Mouse (Mus musculus) frontal cortex, adult (tissue): ENCODE measurements at regions not wholly inside any gene's neighbourhood (a gene's known extent, or its start where the extent isn't known, plus 50 kb on each side); places are given as distances from the start of the nearest gene placed in this dataset.
A peak's percentile ranks its signal among the peaks of the same experiment; 100 is the strongest.

Experiments used
- ATAC-seq: cut with Nextera tagmentation; 2 replicates; pipeline ENCODE4 v1.9.2; 2017; ENCODE audit warnings: mild to moderate bottlenecking, moderate library complexity, mixed read lengths; ENCODE audit not compliant: low TSS enrichment

DNA sequence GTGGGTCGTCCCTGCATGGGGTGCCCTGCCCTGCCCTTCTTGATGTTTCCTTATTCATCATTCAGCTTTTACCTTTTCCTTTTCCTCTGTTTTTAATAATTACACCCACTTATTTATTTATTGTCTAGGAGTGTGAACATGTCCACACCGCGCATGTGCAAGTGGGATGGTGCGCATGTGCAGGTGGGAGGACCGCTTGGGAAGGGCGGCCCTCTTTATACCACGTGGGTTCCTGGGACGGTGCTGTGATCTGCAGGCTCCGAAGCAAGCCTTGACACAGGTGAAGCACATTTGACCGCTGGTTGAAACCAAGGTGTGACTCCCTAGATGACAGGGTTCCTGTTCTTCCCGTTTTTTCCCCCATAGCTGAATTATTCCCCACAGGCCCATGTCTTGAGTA lies 60.0 kb downstream of the Syf2 start:
- ATAC-seq, result no peak

DNA sequence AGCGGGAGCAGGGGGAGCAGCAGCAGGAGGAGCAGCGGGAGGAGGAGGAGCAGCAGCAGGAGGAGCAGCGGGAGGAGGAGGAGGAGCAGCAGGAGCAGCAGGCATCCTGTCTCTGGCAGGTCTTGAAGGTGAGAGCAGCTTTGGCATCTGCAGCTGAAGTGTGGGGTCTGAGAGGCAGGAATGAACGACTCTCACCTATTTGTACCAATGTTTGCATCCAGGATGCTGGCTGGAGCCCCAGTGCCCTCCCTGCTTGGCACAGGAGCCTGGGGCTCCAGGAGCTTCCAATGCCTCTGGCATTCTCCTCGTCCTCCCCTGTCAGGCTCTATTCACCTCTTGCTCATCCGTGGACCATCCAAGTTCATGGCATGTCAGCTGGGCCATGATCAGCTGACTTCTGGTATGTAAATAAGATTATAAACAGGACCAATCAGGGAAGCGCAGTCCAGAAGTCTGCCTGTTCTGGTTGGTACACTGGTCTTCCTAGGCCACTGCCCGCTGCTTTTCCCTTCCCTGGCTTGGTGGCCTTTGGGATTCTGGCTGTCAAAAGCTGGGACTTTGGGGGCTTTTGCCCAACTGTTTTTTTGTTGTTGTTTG lies 62.9 kb downstream of the Syf2 start:
- no peak for ATAC-seq

DNA sequence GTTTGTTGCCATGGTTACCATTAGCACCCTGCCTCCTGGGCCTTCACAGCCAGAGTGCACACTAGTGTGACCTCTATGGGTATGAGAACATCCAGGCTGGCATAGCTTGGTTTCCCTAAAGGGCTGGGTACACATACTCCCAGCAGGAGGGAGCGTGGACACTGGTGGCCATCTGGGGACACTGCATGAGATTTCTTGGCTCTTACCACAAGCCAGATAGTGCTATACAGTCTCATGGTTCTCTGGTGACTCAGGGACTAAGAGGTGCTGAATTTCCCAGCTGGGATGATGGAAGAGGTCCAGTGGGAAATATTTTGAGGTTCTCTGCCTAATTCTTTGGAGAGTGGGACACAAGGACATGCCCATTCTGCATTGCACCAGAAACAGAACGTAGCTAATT lies 63.5 kb downstream of the Syf2 start:
- ATAC-seq, result no peak

DNA sequence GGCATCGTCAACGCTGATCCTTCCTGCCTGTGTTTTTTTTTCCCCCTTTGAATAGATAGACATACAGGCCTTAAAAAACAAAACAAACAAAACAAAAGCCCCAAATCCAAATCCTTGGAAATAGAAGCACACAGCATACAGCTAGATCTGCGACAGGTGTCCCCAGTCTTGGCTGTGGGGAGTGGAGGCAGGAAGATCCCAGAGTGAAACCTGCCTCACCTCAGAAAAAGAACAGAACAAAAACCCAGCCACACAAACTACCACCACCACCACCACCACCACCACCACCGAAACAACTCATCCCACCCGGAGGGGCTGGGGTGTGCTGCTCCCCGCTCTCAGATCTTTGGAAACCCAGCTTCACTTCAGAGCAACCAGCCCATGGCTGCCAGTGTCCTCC lies 64.0 kb downstream of the Syf2 start:
- ATAC-seq, result no peak

DNA sequence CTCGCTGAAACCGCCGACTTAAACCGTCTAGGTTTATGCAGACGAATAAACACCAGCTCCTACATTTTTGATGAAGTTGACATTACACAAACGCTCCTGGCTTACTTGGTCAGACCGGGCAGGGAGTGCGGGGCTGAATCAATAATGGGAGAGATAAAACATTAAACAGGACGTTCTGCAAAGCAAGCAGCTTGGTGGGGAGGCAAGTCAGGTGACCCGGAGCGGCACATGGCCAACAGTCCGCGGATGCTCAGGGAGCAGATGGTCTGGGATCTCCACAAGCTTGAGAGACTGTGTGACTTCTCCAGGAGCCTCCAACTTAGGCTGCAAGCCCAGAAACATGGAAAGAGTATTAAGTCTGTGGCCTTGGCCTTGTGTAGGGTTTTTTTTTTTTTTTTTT lies 64.4 kb downstream of the Syf2 start:
- no peak for ATAC-seq

DNA sequence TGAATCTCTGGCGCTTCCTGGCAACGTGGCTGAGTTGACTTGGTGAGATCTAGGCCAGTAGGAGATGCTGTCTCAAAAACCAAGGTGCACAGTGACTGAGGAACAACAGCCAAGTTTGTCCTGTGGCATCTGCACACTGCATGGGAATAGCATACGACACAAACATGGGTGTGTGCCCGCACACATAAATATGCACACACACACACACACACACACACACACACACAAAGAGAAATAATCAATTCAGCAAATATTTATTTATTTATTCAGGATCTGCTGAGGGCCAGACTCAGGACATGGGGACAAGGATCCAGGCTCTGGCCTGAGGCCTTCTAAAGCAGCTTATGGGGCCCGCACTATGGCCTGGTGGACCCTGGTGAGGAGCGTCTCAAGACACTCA lies 65.4 kb downstream of the Syf2 start:
- no peak for ATAC-seq

DNA sequence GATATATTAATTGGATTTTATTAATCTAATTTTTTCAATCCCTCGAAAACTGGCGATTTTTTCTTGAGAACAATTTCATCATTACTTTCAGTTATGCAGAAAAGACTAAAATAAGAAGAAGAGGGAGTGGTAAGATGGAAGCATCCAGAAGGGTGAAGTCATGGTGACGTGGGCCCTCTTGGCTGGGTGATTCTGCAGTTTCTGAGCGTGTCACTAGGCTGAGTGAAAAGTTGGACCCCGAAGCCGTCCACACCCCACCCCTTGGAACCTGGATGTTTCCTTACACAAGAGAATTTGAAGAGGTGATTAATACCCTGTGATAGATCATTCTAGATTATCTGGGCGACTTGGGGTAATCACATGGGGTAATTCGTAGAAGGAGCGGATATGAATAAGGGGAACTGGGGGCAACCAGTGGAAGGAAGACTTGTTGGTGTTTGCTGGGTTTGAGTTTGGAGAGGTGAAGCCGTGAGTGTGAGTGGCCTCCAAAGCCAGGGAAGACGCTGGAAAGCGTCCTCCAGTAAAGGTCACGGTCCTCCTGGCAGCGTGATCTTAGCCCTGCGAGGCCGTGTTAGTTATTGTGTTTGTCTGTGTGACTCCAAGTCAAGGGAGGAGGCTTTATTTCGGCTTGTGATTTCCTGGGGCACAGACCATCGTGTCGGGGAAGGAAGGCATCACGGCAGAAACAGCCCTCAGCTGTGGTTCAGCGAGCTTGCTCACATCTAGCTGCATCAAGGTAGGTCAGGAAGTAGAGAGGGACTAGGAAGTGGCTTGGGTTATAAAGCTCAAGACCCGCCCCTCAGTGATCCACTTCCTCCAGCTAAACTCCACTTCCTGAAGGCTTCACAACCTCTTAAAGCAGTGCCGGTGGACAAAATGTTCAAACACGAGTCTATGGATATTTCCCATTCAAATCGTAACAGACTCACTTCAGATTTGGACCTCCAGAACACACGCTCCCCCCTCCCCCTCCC lies 67.0 kb downstream of the Syf2 start:
- no peak for ATAC-seq

GRCm38 (mm10) chr4:134998928-134999658 lies 68.4 kb downstream of the Syf2 start:
- ATAC-seq, result peak; percentile 23; the same call in 1 of the 2 replicates

- ATAC-seq, result no peak
These were observed 71.6 kb downstream of the Syf2 start for GRCm38 (mm10) chr4:135002091-135002925.

- ATAC-seq, result no peak
These were observed 80.7 kb downstream of the Syf2 start for GRCm38 (mm10) chr4:135011365-135011764.

DNA sequence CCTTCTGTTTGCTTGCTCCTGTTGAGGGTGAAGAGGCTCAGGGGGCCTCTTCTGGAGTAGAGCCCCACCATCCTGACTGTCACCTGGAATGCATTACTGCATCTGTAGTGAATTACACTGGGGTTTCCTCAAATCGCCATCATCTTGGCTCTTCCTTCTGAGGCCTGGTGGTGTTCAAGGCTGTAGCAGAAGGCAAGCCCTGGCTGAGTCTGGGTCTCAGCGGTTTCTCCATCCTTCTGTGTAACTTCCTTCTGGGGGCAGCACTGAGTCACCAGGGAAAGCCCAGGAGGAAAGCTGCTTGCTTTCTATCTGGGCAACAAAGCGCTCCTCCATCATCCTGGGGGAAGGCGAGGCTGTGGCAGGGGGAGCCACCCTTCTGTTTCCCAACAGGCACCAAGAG lies 82.2 kb downstream of the Syf2 start:
- no peak for ATAC-seq

DNA sequence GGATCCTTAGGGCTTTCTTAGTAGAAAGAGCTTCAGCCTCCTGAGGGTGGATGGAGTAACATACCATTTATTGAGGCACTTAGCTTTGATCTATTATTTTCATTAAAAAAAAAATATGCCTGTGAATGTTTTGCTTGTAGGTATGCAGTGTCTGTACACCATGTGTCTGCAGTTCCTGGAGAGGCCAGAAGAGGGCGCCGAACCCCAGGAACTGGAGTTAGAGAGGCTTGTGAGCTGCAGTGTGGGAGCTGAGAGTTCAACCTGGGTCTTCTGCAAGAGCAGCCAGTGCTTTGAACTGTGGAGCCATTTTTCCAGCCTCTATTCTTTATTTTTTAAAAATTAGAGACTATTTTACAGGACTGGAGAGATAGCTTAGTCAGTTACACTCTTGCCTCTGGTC lies 83.2 kb downstream of the Syf2 start:
- ATAC-seq, result no peak

DNA sequence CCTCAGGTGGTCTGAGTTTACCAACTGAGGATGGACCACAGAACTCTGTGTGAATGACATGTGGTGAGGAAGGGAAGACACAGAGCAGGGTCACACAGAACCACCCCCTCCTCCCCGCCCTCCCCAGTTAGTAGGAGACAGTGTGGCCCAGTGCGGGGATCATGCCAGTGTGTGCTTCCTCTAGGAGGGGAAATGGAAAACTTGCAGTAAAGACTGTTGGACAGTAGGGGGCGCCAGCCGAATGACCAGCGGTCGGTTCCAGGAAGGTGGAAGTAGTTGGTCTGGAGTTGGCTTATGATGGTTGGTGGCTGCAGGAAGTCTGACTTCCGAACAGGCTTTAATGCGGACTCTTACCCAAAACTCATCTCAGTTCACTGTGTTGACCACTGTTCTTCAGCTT lies 87.3 kb downstream of the Syf2 start:
- no peak for ATAC-seq

GRCm38 (mm10) chr4:135019120-135019519 lies 88.4 kb downstream of the Syf2 start:
- ATAC-seq, result peak; percentile 86

DNA sequence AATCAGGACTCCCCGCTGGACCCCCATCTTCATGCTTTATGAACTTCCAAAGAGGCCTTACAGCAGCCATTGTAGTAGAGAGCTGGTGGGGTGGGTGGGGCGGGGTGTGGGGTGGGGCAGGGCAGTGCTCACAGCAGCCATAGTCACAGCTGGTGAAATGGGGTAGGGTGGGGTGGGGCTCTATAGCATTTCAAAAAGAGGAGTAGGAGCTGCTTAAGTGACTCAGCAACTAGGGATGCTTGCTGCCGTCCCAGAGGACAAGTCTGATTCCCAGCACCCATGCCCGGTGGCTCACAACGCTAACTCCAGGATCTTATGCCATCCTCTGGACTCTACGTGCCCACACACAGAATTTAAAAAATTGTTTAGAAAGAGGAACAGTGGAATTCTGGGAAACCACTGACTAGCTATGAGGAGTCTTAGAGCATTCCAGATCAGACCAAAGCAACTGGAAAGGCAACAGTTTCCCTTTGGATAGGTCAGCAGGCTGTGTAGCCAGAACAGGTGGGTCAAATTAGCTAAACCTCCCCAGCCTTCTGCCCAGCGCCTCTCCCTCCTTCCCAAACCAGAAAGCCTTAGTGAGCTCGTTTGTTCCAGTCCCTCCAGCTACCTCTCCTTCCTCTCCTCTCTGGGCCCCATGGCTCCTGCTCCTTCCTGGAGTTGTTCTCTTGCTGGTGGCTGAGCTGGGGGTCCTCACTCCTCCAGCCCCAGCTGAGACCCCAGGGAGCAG lies 89.7 kb downstream of the Syf2 start:
- ATAC-seq, result no peak

DNA sequence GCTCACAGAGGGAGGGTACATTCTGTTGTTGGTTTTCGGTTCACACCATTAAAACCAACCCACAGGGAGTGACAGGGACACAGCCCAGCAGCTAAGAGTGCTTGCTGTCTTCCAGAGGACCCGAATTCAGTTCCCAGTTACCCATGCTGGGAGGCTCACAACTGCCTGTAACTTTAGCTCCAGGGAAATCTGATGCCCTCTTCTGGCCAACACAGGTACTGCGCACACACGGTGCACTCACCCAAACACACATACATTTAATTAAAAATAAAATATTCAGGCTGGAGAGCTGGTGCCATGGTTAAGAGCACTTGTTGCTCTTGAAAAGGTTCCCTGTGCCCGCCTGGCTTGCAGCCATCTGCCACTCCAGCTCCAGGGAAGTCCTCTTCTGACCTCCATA lies 92.5 kb downstream of the Syf2 start:
- ATAC-seq, result no peak

DNA sequence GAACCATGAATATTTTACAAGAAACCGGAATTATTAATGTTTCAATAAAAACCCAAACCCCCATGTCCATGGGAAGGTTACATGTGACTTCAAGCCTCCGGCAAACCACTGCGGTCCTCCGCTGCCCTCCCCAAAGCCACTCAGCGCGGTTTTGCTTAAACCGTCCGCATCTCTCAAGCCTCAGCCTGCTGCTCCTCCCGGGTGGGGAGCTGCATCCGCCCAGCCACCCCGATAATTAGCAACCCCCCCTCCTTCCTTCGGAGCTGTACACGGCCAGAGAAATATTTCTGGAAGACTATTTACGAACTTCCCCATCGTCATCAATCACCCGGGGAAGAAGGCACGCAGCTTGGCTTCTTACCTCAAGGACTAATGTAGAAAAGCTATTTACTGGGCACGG lies 94.7 kb upstream of the Runx3 start:
- ATAC-seq, result no peak

- no peak for ATAC-seq
These were observed 93.3 kb upstream of the Runx3 start for GRCm38 (mm10) chr4:135027136-135027535.

DNA sequence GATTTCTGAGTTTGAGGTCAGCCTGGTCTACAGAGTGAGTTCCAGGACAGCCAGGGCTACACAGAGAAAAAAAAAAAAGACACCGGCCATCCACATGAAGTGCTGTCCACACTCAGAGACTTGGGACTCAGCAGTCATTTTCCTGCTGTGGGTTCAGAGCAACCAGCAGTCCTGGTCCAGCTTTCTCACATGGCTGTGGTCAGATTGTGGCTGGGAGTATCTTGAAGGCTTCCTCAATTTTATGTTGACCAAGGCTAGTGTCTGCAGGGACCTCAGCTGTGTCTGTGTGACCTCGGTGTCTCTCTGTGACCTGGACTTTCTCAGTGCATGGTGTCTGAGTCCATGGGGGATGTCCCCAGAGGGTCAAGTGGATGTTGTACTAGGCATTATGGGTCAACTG lies 90.7 kb upstream of the Runx3 start:
- no peak for ATAC-seq

DNA sequence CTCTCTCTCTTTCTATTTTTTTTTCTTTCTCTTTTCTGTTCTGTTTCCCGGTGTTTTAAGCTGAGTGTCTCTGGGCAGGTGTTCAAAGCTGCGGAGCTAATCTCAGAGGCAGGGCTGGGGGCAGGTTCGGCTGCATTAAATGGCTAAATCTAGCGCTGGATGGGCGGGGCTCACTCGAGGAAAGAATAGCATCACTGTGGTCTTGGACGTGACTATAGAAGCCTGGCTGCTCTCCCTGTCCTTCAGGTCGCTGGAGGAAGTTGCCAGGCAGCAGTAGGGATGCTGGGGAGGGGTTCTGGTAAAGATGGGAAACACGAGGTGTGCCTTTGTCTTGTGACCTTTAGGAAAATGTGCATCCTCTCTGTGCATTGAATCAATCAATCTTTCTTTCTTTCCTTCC lies 88.0 kb upstream of the Runx3 start:
- ATAC-seq, result no peak

DNA sequence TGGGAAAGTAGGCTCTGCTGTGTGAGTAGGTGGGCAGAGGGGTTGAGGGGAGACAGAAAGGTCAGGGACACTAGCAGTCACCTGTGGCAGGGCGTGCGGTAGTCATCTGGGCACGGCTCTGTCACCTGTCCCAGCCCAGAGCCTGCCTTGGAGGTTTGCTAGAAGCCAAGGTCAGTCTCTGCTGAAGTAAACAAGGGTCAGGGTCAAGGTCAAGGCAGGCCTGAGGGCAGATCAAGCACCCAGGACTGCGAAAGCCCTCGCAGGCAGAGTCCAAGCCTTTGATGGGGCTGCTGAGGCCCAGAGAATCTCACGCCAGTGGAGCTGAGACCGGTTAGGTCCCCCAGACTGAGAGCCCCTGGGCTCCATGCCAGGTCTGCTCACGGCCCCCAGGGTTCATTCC lies 87.2 kb upstream of the Runx3 start:
- no peak for ATAC-seq
